Mouse (Mus musculus) liver, embryonic 15.5 days (tissue): ENCODE results near the gene Fpr1. TPM values are rescaled to one million over a fixed set of nuclear protein-coding genes. Genes with fewer than 3 reads are reported as not detected.
A peak's percentile ranks its signal among the peaks of the same experiment; 100 is the strongest.
"Not testable (repeated sequence)": the region's sequence is repeated elsewhere in the genome, so short reads cannot be mapped to it uniquely, and the experiment has no call there.

Source experiments
- ATAC-seq: fragments of 200-750 bp; cut with Nextera tagmentation; 2 replicates; pipeline ENCODE4 v1.8.0; 2017; ENCODE audit warnings: moderate number of reproducible peaks, mild to moderate bottlenecking, moderate library complexity; ENCODE audit not compliant: insufficient read depth
- H3K27ac ChIP-seq: fragments of 300-500 bp; sonication (generic); replicated peaks from 2 replicates; pipeline ENCODE4 v1.5.1; 2015; ENCODE audit warnings: mild to moderate bottlenecking, inconsistent platforms
- H3K27me3 ChIP-seq: fragments of 300-500 bp; sonication (generic); 2 replicates; pipeline ENCODE4 v1.6.1; 2015; ENCODE audit warnings: mild to moderate bottlenecking, inconsistent platforms
- H3K36me3 ChIP-seq: fragments of 300-500 bp; sonication (generic); replicated peaks from 2 replicates; pipeline ENCODE4 v1.6.1; 2015; ENCODE audit warnings: moderate library complexity, mild to moderate bottlenecking, inconsistent platforms
- H3K4me1 ChIP-seq: fragments of 300-500 bp; sonication (generic); replicated peaks from 2 replicates; pipeline ENCODE4 v1.6.1; 2015; ENCODE audit warnings: inconsistent platforms
- H3K4me2 ChIP-seq: fragments of 300-500 bp; sonication (generic); 2 replicates; pipeline ENCODE4 v1.6.1; 2015; ENCODE audit warnings: moderate library complexity, mild to moderate bottlenecking, inconsistent platforms
- H3K4me3 ChIP-seq: fragments of 300-500 bp; sonication (generic); replicated peaks from 2 replicates; pipeline ENCODE4 v1.5.1; 2015; ENCODE audit warnings: mild to moderate bottlenecking, inconsistent platforms
- H3K9ac ChIP-seq: fragments of 300-500 bp; sonication (generic); 2 replicates; pipeline ENCODE4 v1.6.1; 2015; ENCODE audit warnings: moderate library complexity, mild to moderate bottlenecking, inconsistent platforms
- H3K9me3 ChIP-seq: fragments of 300-500 bp; sonication (generic); replicated peaks from 2 replicates; pipeline ENCODE4 v1.6.1; 2016; ENCODE audit warnings: inconsistent platforms
- WGBS: fragments of 180-500 bp; shearing (Covaris S2); methylation state at CpG from one replicate; pipeline ENCODE4 v1.1.7; 2015; ENCODE audit warnings: mixed read lengths; ENCODE audit not compliant: insufficient replicate concordance; 5-methylcytosine and 5-hydroxymethylcytosine counted together
- polyA plus RNA-seq: library from polyadenylated mRNA; unstranded; fragments of >200 nt; fragmentation: Nextera tagmentation; extraction: Ambion mirVana; gene quantifications from 2 replicates; pipeline ENCODE4 v1.2.1, GENCODE M21; 2015

The Fpr1 gene
- 6.3 and 7.9 TPM in 2 replicates for polyA plus RNA-seq

DNA sequence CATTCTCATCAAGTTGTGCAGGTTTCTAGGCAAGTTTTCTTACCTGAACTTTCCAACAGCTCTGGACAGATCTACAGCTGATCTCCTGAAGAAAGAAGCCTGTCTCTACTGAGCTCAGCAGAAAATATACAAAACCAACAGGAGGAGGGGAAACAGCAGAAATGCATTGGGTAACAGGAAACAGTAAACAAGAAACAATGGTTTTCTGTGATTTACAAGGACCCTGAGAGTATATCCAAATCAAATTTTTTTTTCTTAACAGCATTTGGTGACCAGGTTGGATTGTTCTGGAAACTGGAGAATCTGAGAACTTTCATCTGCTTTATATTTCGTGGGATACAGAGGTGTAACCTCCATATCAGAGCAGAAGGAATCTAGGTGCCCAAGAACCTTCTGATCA lies at the start of gene Fpr1:
Gene Fpr1 (minus strand): TSS at position 101 of the 400 bp plus-strand sequence.
- no peaks in the 10 kb centered on the region for H3K9me3 ChIP-seq
- H3K27ac ChIP-seq: no peak within 1 kb of the TSS
- H3K36me3 ChIP-seq: no peaks in the 10 kb centered on the region
- no peak for ATAC-seq
- H3K4me2 ChIP-seq: no peak within 1 kb of the TSS
- 42% methylated on average over 1 of the region's 1 CpGs for WGBS
- no peaks in the 10 kb centered on the region for H3K4me1 ChIP-seq
- H3K9ac ChIP-seq: no peak within 1 kb of the TSS
- no peaks in the 10 kb centered on the region for H3K27me3 ChIP-seq
- H3K4me3 ChIP-seq: no peak within 1 kb of the TSS

DNA sequence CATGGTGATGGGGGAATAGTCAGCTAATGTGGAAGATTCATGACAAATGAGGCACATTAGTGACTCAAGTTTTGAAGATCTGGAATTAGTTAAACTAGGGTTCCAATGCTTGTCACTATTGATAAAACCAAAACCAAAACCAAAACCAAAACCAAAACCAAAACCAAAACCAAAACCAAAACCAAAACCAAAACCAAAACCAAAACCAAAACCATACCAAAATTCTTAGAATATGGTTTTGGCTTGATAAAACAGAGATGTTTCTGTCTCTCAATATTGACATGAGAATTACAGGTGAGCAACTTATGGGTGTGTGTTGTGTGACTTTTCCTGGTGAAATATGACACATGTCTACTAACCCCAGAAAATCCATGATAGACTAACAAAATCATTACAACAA lies 34.0 kb upstream of the Fpr1 start:
- H3K9ac ChIP-seq: no peak overlapping the region
- no peaks in the 10 kb centered on the region for H3K27me3 ChIP-seq
- H3K9me3 ChIP-seq: no peaks in the 10 kb centered on the region
- no peak overlapping the region for H3K4me2 ChIP-seq
- H3K4me3 ChIP-seq: no peak overlapping the region
- ATAC-seq: no peak
- H3K36me3 ChIP-seq: no peaks in the 10 kb centered on the region
- no peaks in the 10 kb centered on the region for H3K4me1 ChIP-seq
- no peak overlapping the region for H3K27ac ChIP-seq

DNA sequence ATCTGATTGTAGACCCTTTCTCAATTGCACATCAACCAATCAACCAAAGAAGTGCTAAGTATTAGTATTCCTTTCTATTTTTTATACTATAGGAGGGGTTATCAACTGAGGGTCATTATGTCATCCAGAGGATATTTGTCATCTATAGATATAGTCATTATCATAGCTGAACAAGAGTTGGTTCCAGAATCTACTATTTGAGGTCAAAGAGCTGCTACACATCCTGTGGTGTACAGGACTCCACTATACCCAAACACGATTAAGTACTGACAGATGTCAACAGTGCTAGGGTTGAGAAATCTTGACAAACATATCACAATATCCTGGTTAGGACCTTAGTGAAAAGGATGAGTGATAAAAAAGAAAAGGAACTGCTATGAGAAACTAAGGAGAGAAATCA lies 33.6 kb upstream of the Fpr1 start:
- no peaks in the 10 kb centered on the region for H3K4me1 ChIP-seq
- 65% methylated on average over 1 of the region's 1 CpGs for WGBS
- no peak overlapping the region for H3K9ac ChIP-seq
- no peaks in the 10 kb centered on the region for H3K36me3 ChIP-seq
- H3K27ac ChIP-seq: no peak overlapping the region
- H3K9me3 ChIP-seq: no peaks in the 10 kb centered on the region
- no peak overlapping the region for H3K4me3 ChIP-seq
- H3K27me3 ChIP-seq: no peaks in the 10 kb centered on the region
- ATAC-seq: no peak
- H3K4me2 ChIP-seq: no peak overlapping the region

DNA sequence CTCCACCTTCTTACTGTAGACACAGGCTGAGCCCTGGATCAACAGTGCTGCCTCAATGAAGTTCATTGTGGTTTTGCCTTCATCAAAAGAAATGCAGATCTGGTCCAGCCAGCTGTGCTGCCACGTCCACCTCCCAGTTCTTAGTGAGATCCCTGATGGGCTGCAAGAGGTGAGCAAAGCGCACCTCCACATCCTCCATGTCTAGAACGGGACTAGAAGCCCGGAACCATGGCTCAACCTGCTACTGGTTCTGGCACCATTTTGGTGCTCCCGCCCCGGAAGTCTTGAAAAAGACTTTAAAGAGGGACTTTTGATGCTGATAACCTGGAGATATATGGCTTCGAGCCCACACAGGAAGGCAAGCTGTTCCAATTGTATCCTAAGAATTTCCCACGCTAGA lies 28.9 kb upstream of the Fpr1 start:
- H3K36me3 ChIP-seq, H3K9ac ChIP-seq, H3K4me1 ChIP-seq, H3K9me3 ChIP-seq, H3K27ac ChIP-seq, H3K4me2 ChIP-seq, ATAC-seq, H3K4me3 ChIP-seq: not testable (repeated sequence)
- 60% methylated on average over 8 of the region's 8 CpGs for WGBS
- H3K27me3 ChIP-seq: peaks cover 13% of the 10 kb centered on the region; the same call in 1 of the 2 replicates

DNA sequence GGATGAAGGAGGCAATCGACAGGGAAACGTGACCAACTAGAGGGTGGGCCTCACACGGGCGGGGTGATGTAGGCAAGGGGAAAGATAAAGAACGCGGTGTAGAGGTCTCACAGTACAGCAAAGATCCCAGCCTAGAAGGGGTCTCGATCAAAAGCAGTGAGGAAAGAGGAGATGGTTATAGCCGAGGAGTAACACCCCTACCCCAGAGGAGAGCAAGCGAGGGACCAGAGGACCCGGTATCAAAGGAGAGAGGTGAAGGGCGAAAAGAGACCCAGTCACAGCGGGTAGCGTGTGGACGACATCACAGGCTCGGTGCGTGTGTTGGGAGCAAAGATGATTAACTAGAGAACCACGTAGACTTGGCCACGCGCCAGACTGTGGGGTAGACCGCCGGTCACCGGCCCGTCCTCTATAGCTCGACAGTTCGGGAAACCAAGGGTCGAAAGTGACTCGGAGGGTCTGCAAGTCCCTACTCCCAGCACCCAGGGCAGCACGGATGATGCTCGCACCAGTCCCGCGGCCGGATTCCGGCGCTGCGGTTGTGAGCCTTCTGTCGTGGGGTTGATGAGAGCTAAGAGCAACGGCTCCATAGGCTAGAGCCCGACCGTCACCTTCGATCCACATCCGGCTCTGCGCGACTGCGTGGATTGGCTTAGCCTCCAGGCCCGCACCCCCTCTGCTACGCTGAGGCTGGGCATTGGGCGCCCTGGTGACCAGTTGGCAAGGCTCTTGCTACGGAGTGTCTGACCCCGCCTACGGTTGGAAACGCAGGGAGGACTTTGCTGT lies 26.1 kb upstream of the Fpr1 start:
- 17% methylated on average over 51 of the region's 51 CpGs for WGBS
- H3K9me3 ChIP-seq: no peaks in the 10 kb centered on the region
- peak; percentile 87 for ATAC-seq
- no peak overlapping the region for H3K9ac ChIP-seq
- no peak overlapping the region for H3K27ac ChIP-seq
- no peaks in the 10 kb centered on the region for H3K36me3 ChIP-seq
- no peaks in the 10 kb centered on the region for H3K4me1 ChIP-seq
- peaks cover 13% of the 10 kb centered on the region; the same call in 1 of the 2 replicates for H3K27me3 ChIP-seq
- H3K4me2 ChIP-seq: peak overlapping the region; percentile 59
- peak overlapping the region; percentile 38 for H3K4me3 ChIP-seq

DNA sequence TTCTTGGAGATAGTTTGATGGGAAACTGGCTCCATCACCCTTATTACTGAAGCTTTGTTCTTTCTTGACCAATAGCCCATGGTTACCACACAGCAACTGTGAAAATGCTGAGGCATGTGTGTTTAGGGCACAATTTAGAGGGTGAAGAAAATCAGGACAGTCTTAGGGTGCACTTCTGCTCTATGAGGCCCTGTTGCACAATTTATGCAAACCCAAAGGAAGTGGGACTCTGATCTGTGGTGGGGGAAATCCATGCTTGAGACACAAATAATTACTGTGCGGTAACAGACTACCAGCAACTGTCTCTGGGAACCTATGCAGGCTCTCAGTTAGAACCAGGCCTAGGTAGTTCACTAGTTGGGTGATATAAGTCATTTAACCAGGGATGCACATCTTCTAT lies 17.0 kb upstream of the Fpr1 start:
- Histone ChIP-seq H3K4me2 (no peak overlapping the region), H3K36me3 (no peaks in the 10 kb centered on the region), H3K9me3 (no peaks in the 10 kb centered on the region), H3K27me3 (no peaks in the 10 kb centered on the region), H3K27ac (no peak overlapping the region), H3K9ac (no peak overlapping the region), H3K4me1 (no peaks in the 10 kb centered on the region), H3K4me3 (no peak overlapping the region)
- WGBS: 30% methylated on average over 1 of the region's 1 CpGs
- peak; percentile 57; the same call in 1 of the 2 replicates for ATAC-seq

DNA sequence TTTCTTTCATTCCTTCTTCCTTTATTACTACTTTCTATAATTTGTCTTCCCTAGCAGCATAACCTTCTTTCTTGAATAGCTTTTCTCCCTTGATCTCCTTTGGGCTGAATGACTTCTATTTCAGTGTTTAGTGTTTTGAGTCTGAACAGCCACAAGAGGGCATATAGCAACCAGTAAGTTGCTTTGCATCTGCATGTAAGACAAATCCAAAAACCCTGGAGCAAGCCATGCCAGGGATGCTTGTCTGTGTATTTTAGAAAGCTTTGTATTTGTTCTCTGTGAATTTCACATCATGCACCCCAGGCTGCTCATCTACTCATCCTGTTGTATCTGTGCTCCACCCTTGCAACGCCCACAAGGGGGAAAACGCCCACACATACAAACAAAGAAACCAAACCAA lies 15.5 kb upstream of the Fpr1 start:
- no peak overlapping the region for H3K9ac ChIP-seq
- no peaks in the 10 kb centered on the region for H3K9me3 ChIP-seq
- H3K27me3 ChIP-seq: no peaks in the 10 kb centered on the region
- no peak for ATAC-seq
- 51% methylated on average over 2 of the region's 2 CpGs for WGBS
- H3K4me2 ChIP-seq: no peak overlapping the region
- no peak overlapping the region for H3K27ac ChIP-seq
- H3K4me3 ChIP-seq: no peak overlapping the region
- H3K36me3 ChIP-seq: no peaks in the 10 kb centered on the region
- no peaks in the 10 kb centered on the region for H3K4me1 ChIP-seq

DNA sequence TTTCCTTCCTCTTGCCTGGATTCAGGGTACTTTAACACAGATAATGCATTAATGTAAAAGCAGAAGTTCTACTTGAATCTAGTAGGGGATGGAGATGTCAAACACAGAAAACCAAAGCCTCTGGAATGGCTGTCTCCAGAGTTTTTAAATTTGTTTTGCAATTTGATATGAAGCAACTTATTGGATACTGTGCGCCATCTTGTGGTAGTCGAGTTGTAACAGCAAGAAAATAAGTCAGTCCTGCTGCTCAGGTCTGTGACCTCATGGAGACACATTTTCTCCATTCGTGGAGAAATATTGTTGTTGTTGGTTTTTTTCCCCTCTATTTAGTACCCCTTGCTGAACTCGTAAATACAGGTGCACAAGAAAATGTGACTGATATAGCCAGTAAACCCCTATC lies 12.3 kb upstream of the Fpr1 start:
- no peaks in the 10 kb centered on the region for H3K36me3 ChIP-seq
- no peak for ATAC-seq
- WGBS: under 1% methylated on average over 4 of the region's 4 CpGs

DNA sequence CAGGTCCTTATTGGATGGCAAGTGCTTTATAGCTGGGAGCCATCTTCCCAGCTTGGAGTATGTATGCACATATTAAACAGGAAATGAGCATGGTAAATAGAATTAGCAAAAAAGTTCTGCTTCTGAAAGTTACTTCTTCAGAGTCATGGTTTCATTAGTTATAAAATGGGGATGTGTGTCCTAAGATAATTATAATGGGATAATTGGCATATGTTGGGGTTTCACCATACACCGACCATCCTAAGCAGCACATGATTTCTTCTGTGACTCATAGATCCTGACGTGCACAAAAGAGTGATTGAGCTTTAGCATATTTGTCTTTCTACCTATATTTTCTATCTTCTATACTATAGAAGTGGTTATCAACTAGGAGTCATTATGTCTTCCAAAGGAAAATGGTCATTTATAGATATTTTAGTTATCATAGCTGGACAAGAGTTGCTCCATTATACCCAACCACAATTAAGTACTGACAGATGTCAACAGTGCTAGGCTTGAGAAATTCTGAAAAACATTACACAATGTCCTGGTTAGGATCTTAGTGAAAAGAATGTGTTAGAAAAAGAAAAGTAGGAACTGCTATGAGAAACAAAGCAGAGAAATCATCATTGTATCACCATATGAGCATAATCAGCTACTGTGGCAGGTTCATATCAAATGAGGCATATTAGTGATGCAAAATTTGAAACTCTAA lies 6.1 kb upstream of the Fpr1 start:
- ATAC-seq: no peak
- H3K36me3 ChIP-seq: no peaks in the 10 kb centered on the region
- WGBS: 54% methylated on average over 2 of the region's 2 CpGs
- H3K27ac ChIP-seq: no peak overlapping the region
- H3K9me3 ChIP-seq: no peaks in the 10 kb centered on the region
- H3K9ac ChIP-seq: no peak overlapping the region
- no peak overlapping the region for H3K4me3 ChIP-seq
- H3K4me2 ChIP-seq: no peak overlapping the region
- H3K4me1 ChIP-seq: no peaks in the 10 kb centered on the region
- no peaks in the 10 kb centered on the region for H3K27me3 ChIP-seq

More for the DNA sequence above, 12.3 kb upstream of the Fpr1 start:
- H3K27ac ChIP-seq: no peak overlapping the region
- no peaks in the 10 kb centered on the region for H3K9me3 ChIP-seq
- no peak overlapping the region for H3K4me3 ChIP-seq
- no peaks in the 10 kb centered on the region for H3K4me1 ChIP-seq
- H3K9ac ChIP-seq: no peak overlapping the region
- H3K4me2 ChIP-seq: no peak overlapping the region
- H3K27me3 ChIP-seq: no peaks in the 10 kb centered on the region

DNA sequence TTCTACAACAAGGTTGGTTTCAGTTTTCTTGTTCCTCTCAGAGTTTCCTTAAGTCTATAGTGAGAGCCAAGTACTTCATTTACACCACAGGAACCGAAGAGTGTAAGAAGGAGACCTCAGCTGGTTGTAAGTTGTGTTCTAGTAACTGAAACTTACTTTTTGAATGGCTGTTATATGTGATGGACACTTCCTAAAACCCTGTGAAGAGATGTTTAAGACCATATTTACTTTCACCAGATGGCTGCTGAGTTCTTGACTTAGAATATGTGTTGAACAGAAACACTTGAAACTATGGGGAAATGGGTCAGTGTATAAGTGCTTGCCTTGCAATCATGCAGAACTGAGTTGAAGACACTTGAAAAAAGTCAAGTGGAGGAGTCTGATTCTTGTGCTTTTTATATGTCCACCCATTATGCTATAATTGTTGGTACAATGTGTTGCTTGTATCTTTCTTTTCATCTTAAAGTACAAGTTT lies 4.1 kb upstream of the Fpr1 start, which contains the start of the genes Fpr2 and Fpr3:
Gene Fpr2 (plus strand): TSS at position 51 of the 475 bp plus-strand sequence.
Gene Fpr3 (plus strand): TSS at position 79 of the 475 bp plus-strand sequence.
- H3K27me3 ChIP-seq: no peaks in the 10 kb centered on the region
- H3K9ac ChIP-seq: no peak within 1 kb of the TSS
- no peak for ATAC-seq
- no peaks in the 10 kb centered on the region for H3K36me3 ChIP-seq
- H3K4me1 ChIP-seq: no peaks in the 10 kb centered on the region
- no peaks in the 10 kb centered on the region for H3K9me3 ChIP-seq
- H3K27ac ChIP-seq: no peak within 1 kb of the TSS
- H3K4me3 ChIP-seq: no peak within 1 kb of the TSS
- H3K4me2 ChIP-seq: no peak within 1 kb of the TSS
- 30% methylated on average over 1 of the region's 1 CpGs for WGBS

DNA sequence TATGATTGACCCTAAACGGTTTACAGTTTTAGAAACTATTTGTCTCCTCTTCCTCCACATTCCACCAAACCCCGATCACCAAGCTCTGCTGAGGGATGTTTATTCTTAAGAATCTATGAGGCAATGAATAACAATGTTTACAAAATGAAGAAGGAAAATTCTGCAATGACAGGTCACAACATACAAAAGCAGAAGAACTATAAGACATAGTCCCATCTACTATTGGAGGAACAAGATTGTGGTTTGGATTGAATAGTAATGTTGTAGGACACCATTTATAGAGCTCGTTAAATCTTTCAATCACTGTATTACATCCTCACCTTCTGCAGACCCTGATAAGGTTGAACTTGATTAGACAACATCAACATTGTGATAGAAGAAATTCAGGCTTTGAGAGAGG lies 1.1 kb downstream of the Fpr1 start:
- Histone ChIP-seq H3K9ac (no peak overlapping the region), H3K27ac (no peak overlapping the region), H3K27me3 (no peaks in the 10 kb centered on the region), H3K4me2 (no peak overlapping the region), H3K36me3 (no peaks in the 10 kb centered on the region), H3K4me3 (no peak overlapping the region), H3K9me3 (no peaks in the 10 kb centered on the region), H3K4me1 (no peaks in the 10 kb centered on the region)
- no peak for ATAC-seq
- 52% methylated on average over 3 of the region's 3 CpGs for WGBS
